Mouse (Mus musculus): ENCODE results near the gene Carf.

The Carf gene

GRCm38 (mm10) chr1:60179932-60180783 lies 82.1 kb downstream of the Carf start, which contains the start of gene Nbeal1:
Gene Nbeal1, plus strand, starts transcription at chr1:60180599.
- DNase-seq (ENCODE audit: low spot score in 2 of 2) = peak; percentile 97

- peak in 1 of 2 experiments; percentile 5 for DNase-seq (ENCODE audit: low spot score in 2 of 2)
Measured at GRCm38 (mm10) chr1:60180784-60181221, 82.8 kb downstream of the Carf start.

- no peak for DNase-seq (ENCODE audit: low spot score in 2 of 2)
Measured at GRCm38 (mm10) chr1:60188454-60188853, 90.4 kb downstream of the Carf start.

- DNase-seq (ENCODE audit: low spot score in 2 of 2) = no peak
Measured at GRCm38 (mm10) chr1:60196813-60197212, 98.8 kb downstream of the Carf start.

GRCm38 (mm10) chr1:60199006-60199405 lies 101.0 kb downstream of the Carf start:
- no peak for DNase-seq (ENCODE audit: low spot score in 2 of 2)
